Mouse (Mus musculus) right cerebral cortex, postnatal 25 days (tissue): ENCODE results near the gene Sgsm1.

Experiments used
- DNase-seq: peaks from one replicate; pipeline ENCODE4 v3.0.0; 2022

Sgsm1 gene

DNA sequence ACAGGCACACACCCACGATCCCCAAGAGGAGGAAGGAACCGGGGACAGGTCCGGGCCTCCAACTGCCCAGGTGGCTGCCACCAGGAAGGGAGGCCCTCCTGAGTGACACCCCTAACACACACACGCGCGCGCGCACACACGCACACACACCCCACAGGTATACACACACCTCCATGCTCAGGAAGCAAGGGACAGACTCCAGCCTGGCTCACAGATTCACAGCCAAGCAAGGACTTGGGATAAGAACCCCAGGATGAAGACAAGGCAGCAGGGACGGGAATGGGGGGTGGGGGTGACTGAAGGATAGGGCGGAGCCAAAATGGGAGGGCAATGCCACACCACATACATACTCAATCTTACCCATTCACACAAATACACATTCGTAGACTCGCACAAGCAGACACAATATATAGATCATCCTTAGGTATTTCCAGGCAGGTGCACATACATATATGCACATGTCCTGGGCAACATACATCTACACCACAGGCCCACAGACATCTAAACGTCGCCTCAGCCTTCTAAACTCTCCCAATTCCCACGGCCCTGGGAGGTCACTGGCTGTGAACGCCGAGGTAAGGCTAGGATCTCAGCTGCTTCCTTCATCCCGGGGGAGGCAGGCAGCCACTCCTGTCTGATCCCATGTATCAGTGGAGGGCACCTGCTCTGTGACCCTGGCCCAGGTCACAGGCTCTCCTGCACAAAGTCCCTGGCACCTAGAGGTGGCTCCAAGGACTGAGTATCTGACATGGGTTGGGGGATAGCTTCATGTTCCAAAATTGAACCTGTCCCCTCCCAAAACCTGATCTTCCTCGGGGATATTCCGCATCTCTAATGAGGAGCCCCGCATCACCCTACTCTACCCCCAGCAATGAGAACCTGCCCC, 852 bp downstream of the Sgsm1 start:
- DNase-seq: no peak

DNA sequence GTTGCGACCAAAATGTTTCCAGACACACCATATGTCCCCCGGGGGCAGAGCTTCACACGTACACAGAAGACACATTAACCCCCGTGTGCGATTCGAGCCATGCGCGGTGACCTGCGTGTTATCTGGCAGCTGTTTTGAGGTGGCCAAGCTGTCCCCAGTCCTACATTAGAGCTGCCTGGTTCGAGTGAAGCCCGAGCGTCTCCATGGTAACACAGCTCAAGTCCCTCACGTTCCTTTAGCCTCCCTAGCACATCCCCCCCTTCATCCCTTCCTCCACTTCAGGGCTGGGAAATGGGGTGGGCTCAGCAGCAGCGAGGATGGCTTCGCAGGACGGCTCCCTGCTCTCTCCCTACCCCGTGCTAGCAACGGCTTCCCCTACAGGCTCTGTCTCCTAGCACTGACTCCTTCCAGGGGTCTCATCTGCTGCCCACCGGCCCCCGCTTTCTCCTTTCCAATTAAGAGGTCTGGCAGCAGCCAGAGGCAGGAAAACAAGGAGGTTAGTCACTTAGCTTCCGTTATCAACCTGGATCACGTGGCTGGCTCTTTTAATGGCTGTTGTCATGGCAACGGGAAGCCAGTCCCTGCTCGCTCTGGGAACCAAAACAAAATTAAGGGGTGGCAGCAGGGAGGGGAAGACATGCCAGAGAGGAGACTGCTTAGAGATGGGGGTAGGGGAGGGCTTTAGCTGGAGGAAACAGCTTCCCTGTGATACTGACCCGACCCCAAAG, 3.7 kb downstream of the Sgsm1 start:
- peak; percentile 84 for DNase-seq

DNA sequence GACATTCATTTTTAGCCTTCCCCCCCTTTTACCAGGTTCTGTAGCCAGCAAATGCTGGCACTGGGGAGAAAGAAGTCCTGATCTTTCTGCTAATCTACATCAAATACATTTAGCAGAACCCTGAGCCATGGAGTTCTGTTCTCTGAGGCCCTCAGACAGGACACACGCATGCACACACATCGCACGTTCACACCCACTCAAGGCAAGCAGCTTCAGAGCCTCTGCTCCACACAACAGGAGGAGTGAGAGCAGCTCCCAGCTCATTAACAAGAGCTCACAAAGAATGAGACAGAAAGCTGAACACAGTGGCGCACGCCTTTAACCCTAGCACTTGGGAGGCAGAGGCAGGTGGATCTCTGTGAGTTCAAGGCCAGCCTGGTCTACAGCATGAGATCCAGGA, 6.1 kb downstream of the Sgsm1 start:
- DNase-seq: no peak

DNA sequence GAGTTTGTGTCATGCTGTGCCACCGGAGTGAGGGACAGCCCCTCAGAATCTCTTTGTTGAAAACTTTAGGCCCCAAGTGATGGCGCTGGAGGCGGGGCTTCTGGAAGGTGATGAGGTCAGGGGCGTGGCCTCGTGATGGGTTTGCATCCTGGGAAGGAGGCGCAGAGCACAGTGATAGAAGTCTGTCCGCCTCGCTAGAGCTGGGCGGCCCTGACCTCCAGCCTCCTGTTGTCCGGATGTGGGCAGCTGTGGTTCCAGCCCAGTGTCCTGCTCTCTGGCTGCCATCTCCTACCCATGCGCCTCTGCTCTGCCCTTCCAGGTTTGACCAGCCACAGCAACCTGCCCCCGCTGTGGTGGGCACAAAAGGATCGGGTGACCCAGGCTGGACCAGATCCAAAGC, 8.7 kb downstream of the Sgsm1 start:
- DNase-seq: no peak

DNA sequence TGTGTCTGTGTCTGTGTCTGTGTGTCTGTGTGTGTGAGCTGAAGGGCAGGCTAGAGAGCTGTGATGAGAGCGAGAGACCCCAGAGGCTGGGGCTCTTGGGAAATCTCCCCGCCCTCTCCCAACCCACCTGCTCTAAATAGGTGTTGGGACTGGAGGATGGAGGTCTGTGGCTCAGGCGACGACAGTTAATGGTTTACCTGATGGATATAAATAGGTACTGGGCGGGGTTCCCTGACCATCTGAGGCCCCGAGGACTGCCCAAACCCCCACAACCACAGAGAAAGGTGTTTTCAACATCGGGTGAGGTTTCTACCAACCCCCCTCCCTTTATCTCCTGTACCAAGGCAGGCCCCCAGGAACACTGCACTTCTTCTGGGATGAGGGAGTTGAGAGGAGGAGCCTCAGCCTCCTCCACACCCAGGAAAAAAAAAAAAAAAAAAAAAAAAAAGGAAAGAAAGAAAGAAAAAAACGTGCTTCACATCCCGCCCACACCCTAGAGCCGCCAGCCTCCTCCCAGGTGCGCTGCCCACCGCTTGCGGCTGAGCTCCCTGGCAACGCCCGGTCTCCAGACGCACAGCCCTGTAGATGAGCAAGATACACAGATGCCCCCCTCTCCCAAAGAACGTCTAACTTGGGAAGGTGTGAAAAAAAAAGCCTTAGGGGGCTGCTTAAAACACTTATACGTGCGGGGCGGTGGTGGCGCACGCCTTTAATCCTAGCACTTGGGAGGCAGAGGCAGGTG, 10.3 kb downstream of the Sgsm1 start:
- peak; percentile 85 for DNase-seq

DNA sequence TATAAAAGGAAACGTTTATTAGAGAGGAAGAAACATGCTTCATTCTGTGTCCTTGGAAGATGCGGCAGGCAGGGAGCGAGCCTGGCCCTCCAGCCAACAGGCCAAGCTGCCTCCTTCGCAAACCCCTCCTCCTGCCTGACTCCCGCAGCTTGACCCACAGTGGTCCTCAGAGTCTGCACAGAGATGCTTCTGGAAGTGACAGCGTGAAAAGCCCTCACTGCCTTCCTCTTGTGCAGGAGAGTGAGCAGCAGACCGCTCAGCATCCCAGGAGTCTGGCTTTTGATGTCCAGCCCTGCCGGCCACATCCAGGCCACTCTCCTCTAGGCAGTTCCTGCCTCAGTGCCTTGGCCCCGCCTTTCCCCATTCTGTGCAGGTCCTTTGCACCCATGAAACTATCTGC, 11.2 kb downstream of the Sgsm1 start:
- DNase-seq: no peak

DNA sequence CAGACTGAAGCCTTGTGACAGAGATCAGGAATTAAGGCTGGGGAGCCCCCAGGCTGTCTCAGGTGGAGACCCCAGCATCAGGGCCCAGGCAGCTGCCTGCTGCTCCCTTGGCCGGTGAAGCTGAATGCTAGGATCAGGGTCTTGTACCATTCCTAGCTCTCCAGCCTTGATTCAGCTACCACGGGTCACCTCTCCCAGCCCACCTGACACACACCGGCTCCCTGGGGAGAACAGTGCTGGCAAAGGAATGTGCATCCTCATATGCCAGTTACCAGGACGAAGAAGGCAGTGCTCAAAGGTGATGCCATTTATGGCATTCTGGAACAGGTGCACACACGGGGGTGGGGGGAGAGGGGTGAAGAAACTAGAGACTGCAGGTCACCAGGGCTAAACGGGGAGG, 11.8 kb downstream of the Sgsm1 start:
- no peak for DNase-seq

DNA sequence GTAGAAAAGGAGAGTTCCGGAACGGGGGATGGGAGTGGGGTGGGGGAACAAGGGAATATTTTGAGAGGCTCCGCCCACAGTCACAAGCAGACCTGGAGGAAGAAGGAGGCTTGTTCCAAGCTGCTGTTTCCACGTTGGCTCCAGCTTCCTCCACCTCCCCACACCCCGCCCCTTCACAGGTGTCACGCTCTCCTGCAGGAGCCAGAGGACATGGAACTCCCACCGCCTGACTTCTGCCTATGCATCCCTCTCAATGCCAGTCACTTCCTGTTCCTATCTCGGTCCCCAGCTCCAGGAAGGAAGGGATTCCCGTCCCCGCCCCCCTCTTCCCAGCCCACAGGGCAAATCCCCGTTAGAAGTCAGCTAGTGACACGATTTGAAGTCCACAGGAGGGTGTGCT, 12.5 kb downstream of the Sgsm1 start:
- DNase-seq: peak; percentile 77

DNA sequence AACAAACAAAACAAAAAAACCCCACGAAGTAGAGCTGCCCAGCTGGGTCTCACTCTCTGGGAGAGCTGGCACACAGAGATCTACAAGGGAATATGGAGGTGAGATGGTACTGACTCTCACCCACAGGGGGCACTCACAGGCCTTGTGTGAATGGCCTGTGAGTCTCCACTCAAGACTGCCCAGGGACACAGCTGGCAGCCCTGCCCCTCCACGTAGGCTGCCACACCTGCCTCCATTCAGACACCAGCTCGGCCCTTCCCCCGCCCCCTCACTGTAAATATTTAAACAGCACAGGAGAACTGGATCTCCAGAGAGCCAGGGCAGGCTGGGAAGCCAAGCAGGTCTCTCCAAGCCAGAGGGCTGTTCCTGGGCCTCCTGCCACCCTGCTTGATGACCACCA, 14.8 kb downstream of the Sgsm1 start:
- no peak for DNase-seq

DNA sequence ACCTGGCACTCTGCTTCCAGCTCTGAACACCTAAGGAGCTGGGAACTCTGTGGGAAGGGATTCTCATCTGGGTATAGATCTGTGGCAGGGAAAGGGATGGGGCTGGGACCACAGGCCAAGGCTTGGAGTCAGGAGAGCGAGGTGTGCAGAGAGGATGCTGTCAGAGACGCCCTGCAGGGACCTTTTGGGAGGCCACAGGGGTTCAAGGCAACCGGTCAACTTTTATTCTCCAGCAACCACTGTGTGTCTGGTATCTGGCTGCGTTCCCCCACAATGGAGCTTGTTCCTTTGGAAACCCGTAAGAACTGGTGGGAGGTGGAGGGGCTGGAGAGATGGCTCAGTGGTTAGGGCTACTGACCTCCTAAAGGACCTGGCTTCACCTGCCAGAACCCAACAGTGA, 16.0 kb downstream of the Sgsm1 start:
- DNase-seq: no peak

DNA sequence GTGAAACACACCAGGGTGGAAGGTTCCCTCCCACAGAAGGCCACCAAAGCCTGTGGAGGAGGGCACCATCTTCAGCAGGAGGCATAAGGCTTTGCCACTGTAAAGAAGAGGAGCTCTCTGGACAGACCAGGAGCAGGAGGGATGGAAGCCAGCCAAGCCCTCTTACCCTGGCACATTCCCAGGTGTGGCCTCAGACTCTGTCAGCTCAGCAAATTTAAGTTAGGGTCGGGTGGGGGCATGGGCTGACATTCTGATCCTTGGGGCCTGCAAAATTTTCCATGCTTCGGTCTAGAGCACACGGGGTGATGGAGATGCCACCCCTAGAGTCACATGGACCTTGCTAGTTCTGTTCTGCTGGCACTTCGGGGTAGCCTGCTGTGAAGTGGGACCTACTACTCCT, 17.1 kb downstream of the Sgsm1 start:
- DNase-seq: no peak

DNA sequence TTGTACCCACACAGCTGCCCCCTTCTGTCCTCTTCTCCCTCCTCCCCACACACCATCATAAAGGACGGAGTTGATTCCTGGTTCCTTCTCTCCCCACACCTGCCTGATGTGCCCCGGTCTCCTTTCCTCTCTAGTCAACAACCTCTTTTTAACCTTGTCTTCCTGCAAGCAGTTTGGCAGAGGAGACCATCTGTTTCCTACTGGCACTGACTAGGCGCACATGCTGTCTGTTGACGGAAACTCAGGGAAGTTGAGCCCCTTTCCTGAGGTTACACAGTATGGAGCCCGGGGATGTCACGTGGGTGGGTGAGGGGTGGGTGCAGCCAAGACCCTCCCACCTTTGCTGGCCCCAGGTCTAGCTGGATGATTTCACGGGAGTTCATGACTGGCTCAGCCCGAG, 17.8 kb downstream of the Sgsm1 start:
- DNase-seq: no peak

DNA sequence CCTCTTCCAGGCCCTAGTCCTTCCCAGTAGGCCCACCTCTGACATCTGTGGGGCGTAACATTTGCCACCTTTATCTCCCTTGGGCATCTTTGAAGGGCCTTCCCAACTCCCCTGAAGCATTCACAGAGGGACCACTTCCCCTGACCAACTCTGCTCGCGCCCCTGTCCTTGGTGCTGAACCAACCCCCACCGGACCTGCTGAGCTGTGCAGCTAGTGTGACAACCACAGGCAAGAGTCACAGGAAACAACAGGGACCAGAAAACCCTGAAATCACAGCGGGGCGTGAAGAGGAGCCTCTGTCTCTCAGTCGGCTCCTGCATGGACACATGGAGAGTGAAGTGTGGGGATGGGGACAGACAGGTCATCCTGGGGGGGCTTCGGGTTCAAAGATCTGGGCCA, 18.4 kb downstream of the Sgsm1 start:
- DNase-seq: no peak

DNA sequence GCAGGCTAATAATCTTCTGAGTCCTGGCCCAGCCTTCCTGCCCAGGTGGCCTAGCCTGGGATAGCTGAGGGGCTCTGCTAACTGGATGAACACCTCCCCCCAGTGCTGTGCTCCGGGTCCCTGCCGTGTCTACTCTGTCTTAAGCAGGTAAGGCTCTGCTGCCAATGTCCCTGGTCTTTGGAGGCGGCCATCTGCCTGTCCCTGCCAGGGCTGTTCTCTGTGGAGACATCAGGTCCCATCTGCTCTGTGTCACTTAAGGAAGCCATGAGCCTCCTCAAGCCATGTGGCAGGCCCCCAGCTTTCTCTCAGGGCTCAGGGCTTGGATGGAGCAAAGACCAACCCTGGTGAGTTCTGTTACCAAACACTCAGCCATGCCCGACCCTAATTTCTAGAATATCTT, 19.5 kb downstream of the Sgsm1 start:
- DNase-seq: no peak

DNA sequence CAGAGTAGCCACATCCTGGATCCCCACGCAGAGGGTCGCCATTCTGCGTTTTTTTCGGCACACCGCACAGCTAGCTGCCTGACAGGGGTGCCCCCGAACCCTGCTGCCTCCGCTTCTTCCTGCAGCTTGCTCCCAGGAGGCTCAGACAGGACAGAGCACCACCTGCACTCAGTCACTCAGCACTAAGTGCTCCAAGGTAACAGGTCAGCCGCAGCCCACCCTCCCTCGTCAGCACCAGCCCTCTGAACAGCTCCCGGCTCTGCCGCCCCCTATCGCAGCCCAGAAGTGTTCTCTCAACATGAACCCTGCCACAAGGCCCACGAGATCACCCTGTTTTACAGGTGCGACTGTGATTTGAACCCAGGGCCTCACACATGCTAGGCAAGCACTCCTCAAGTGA, 20.4 kb downstream of the Sgsm1 start:
- no peak for DNase-seq

DNA sequence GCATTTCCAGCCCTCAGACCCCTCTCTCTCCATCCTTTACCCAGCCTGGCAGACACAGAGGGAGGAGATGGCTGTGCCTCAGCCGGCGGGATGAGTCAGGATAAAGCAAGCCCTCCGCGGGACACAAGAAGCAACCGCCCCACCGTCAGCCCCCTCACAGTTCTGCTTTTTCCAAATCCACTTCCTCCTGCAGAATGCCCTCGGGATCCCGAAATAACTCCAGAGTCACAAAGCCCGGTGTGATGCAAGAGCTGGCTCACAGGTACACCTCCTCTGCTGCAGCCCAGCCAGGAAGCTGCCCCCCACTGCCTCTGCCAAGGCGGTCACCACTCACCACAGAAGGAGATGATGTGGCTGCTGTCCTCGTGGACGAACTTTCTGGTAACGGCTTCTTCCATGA, 22.1 kb downstream of the Sgsm1 start:
- peak; percentile 75 for DNase-seq

DNA sequence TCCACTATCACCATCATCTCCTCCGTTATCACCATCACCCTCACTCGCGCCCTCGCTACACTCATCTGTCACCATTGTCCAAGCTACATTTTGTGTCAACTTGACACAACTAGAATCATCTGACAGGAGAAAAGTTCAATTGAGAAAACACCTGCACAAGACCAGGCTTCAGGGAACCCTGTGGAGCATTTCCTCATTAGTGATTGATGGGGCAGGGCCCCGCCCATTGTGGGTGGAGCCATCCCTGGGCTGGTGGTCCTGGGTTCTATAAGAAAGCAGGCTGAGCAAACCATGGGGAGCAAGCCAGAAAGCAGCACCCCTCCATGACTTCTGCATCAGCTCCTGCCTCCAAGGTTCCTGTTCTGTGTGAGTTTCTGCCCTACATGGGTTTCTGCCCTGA, 22.8 kb downstream of the Sgsm1 start:
- no peak for DNase-seq

DNA sequence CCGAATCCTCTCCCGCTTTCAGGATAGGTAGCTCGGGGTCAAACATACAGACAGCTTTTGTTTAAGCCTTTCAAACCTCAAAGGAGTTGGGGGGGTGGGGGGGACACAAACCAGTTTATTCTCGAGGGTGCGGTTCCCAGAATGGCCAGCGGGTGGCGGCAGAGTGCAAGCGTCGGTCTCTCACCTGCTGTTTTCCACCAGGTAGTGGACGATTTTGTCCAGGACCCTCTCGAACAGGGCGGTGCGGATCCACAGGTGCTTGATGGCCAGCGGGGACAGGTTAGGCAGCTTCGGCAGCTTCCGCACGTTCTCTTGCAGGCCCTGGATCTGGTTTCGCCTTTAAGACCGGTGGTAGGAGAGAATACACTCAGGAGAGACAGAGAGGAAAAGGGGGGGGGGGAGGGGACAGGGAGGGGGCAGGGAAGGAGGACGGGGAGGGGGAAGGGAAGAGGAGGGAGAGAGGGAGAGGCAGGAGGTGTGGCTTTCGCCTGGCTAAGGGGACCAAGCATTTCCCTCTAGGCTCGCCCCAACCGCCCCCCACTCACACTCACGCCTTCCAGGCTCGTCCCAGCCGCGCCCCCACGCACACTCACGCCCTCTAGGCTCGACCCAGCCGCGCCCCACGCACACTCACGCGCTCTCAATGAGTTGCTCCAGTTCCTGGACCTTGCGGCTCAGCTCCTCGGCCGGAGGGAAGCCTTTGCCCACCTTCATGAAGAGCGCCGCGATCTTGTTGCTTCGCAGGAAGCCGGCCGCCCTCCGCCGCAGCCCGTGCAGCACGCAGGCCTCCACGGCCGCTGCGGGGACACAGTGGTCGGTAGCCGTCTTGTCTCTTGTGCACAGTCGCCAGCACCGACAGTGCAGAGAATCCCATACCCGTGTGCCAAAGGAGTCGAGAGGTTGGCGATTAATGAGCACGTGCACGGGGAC, 23.7 kb downstream of the Sgsm1 start:
- DNase-seq: peak; percentile 63

DNA sequence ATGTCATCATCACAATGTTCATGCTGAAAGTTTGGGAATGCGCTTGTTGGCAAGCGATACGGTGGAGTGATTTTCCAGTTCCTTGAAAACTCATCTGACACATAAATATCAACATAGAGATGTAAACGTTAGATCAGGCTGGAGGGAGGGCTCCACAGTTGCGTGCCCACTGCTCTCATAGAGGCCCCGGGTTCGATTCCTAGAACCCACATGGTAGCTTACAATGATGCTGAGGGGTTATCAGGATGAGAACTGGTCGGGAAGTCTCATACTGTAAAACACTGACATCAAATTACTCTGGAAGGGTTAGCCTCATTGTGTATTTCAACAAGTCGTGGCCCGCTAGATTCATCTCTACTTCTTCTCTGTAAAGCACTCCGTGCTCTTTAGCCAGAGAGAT, 24.5 kb downstream of the Sgsm1 start:
- no peak for DNase-seq

DNA sequence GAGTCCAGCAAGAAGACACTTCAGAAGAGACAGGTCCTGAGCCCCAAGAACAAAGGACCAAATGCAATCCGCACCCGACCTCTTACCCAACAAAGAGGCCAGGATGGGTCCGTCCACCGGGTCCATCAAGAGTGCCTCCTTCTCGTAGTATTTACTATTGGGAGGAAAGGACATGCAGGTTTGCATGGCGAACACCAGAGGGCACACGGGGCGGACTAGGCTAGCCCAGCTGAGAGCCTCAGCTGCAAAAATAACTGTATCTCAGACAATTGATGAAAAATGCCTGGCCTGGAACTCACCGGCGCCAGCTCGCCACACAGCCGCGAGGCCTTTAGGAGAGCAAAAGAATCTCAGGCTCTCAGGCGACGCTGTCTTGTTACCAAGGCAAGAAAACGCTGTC, 25.0 kb downstream of the Sgsm1 start:
- DNase-seq: no peak

DNA sequence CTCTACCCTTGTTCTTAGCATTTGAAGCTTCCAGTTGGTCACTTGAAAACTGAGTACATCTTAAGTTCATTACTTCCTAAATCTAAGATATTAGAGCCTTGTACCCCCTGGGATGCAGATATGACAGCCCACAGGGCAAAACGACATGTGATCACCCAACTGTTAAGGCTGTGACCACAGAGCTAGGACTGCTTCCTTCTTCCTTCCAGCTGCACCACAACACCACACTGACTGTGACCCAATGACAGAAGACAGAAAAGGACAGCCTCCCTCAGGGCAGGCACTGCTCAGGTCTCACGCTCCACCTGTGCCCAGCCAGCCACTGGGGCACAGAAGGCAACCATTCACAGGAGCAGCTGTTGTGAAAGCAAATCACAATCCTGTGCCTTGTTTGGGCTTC, 26.9 kb downstream of the Sgsm1 start:
- no peak for DNase-seq

DNA sequence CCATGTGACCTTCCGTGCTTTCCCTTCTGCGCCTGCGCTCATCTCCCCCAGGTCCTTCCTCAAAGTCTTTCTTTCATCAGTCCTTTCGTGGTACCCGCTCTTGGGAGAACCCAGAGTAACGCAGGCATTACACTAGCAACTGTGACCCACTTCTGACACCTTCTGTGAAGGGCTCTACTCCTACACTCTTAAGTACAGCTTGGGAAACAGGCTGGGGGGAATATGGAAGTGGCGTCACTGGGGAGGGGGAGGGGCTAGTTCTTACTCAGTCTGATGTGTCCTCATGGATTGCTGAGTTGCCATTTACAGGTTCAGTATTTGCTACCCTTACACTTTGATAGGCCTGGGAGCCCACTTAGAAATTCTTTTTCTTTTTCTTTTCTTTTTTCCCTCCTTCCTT, 29.0 kb downstream of the Sgsm1 start:
- no peak for DNase-seq
